Mouse (Mus musculus) liver, postnatal 0 days (tissue): ENCODE data around the gene Tmem135. TPM values are rescaled to one million over a fixed set of nuclear protein-coding genes. Genes with fewer than 3 reads are reported as not detected.

Source experiments
- ATAC-seq: fragments of 200-750 bp; cut with Nextera tagmentation; 2 replicates; pipeline ENCODE4 v1.8.0; 2017; ENCODE audit warnings: mild to moderate bottlenecking, moderate library complexity
- DNase-seq: peaks from one replicate; pipeline ENCODE4 v3.0.0-alpha.2; 2016
- H3K27ac ChIP-seq: fragments of 300-500 bp; sonication (generic); 2 replicates; pipeline ENCODE4 v1.5.1; 2014; ENCODE audit warnings: antibody characterized with exemption, moderate library complexity, mild to moderate bottlenecking, low read depth
- H3K27me3 ChIP-seq: fragments of 300-500 bp; sonication (generic); 2 replicates; pipeline ENCODE4 v1.6.1; 2014; ENCODE audit warnings: low read length, control low read depth, mixed read lengths; ENCODE audit not compliant: insufficient read depth
- H3K36me3 ChIP-seq: fragments of 300-500 bp; sonication (generic); replicated peaks from 2 replicates; pipeline ENCODE4 v1.6.1; 2014; ENCODE audit warnings: mild to moderate bottlenecking, control low read depth, low read length, moderate library complexity, mixed read lengths; ENCODE audit not compliant: insufficient read depth
- H3K4me1 ChIP-seq: fragments of 300-500 bp; sonication (generic); 2 replicates; pipeline ENCODE4 v1.6.1; 2014; ENCODE audit warnings: antibody characterized with exemption, mild to moderate bottlenecking, control low read depth; ENCODE audit not compliant: insufficient read depth
- H3K4me2 ChIP-seq: fragments of 300-500 bp; sonication (generic); 2 replicates; pipeline ENCODE4 v1.6.1; 2014; ENCODE audit warnings: low read depth, mild to moderate bottlenecking, low read length, moderate library complexity, mixed read lengths
- H3K4me3 ChIP-seq: fragments of 300-500 bp; sonication (generic); 2 replicates; pipeline ENCODE4 v1.5.1; 2014; ENCODE audit warnings: low read depth, low read length
- H3K9ac ChIP-seq: fragments of 300-500 bp; sonication (generic); replicated peaks from 2 replicates; pipeline ENCODE4 v1.6.1; 2014; ENCODE audit warnings: mild to moderate bottlenecking, moderate library complexity
- H3K9me3 ChIP-seq: fragments of 300-500 bp; sonication (generic); 2 replicates; pipeline ENCODE4 v1.6.1; 2016; ENCODE audit warnings: mild to moderate bottlenecking, control low read depth, low read length, mixed read lengths
- CTCF ChIP-seq: sonication (generic); IDR thresholded peaks from 2 replicates; pipeline ENCODE4 v1.5.1; 2016; ENCODE audit warnings: antibody characterized with exemption, low read depth
- EP300 ChIP-seq: IDR thresholded peaks from 2 replicates; pipeline ENCODE4 v1.6.1; 2016; ENCODE audit warnings: antibody characterized with exemption, low read depth, mild to moderate bottlenecking
- WGBS: fragments of 180-500 bp; shearing (Covaris S2); extraction: QIAGEN DNeasy Blood & Tissue Kit; methylation state at CpG from one replicate; pipeline ENCODE4 v1.1.7; 2014; ENCODE audit not compliant: insufficient replicate concordance; 5-methylcytosine and 5-hydroxymethylcytosine counted together
- polyA plus RNA-seq: library from polyadenylated mRNA; unstranded; fragments of >200 nt; fragmentation: Nextera tagmentation; extraction: Ambion mirVana; gene quantifications from 2 replicates; pipeline ENCODE4 v1.2.1, GENCODE M21; 2015

Tmem135 gene
- polyA plus RNA-seq, 1 experiment from 2014 or later: 31.7 TPM

- H3K4me1 ChIP-seq: no peaks in the 10 kb centered on the region
- H3K36me3 ChIP-seq: peaks cover 17% of the 10 kb centered on the region
- no peaks in the 10 kb centered on the region for H3K27me3 ChIP-seq
- no peak overlapping the region for H3K27ac ChIP-seq
- no peak overlapping the region for H3K9ac ChIP-seq
- no peak for ATAC-seq
- TF ChIP-seq CTCF (no peak), EP300 (no peak)
- no peak for DNase-seq
- no peak overlapping the region for H3K4me3 ChIP-seq
- H3K9me3 ChIP-seq: no peaks in the 10 kb centered on the region
- no peak overlapping the region for H3K4me2 ChIP-seq
- whole genome bisulfite sequencing: 70% methylated on average over 5 of the region's 5 CpGs
Observed at GRCm38 (mm10) chr7:89140640-89141300, 263.3 kb downstream of the Tmem135 start.

- WGBS: 65% methylated on average over 5 of the region's 5 CpGs
- no peak for DNase-seq
- no peak for ATAC-seq
- H3K36me3 ChIP-seq: peaks cover 3% of the 10 kb centered on the region; the same call in 1 of the 2 replicates
- H3K9me3 ChIP-seq: no peaks in the 10 kb centered on the region
- no peak for TF ChIP-seq EP300
- no peak for TF ChIP-seq CTCF
- H3K9ac ChIP-seq: no peak overlapping the region
- H3K27me3 ChIP-seq: no peaks in the 10 kb centered on the region
- H3K4me2 ChIP-seq: no peak overlapping the region
- no peak overlapping the region for H3K4me3 ChIP-seq
- no peak overlapping the region for H3K27ac ChIP-seq
- H3K4me1 ChIP-seq: no peaks in the 10 kb centered on the region
Observed at GRCm38 (mm10) chr7:89134884-89135511, 269.0 kb downstream of the Tmem135 start.

- ATAC-seq (peak; percentile 45; the same call in 1 of the 2 replicates), DNase-seq (peak; percentile 65)
- TF ChIP-seq CTCF: peak; percentile 90
- TF ChIP-seq EP300: no peak
- Histone ChIP-seq H3K4me1 (no peaks in the 10 kb centered on the region), H3K36me3 (no peaks in the 10 kb centered on the region), H3K27me3 (no peaks in the 10 kb centered on the region), H3K4me3 (no peak overlapping the region), H3K9me3 (no peaks in the 10 kb centered on the region), H3K27ac (no peak overlapping the region), H3K9ac (no peak overlapping the region), H3K4me2 (no peak overlapping the region)
- WGBS: 50% methylated on average over 7 of the region's 7 CpGs
Observed at GRCm38 (mm10) chr7:89126063-89126882, 277.7 kb downstream of the Tmem135 start.

GRCm38 (mm10) chr7:89116261-89116664, 287.8 kb downstream of the Tmem135 start:
- Histone ChIP-seq H3K9me3 (no peaks in the 10 kb centered on the region), H3K9ac (no peak overlapping the region), H3K27me3 (no peaks in the 10 kb centered on the region), H3K4me1 (no peaks in the 10 kb centered on the region), H3K4me3 (no peak overlapping the region), H3K27ac (peak overlapping the region; percentile 48; the same call in 1 of the 2 replicates), H3K36me3 (no peaks in the 10 kb centered on the region), H3K4me2 (no peak overlapping the region)
- TF ChIP-seq CTCF: no peak
- no peak for TF ChIP-seq EP300
- no peak for DNase-seq
- ATAC-seq: no peak
- WGBS: 57% methylated on average over 1 of the region's 1 CpGs

GRCm38 (mm10) chr7:89115633-89116032, 288.4 kb downstream of the Tmem135 start:
- no peaks in the 10 kb centered on the region for H3K27me3 ChIP-seq
- ATAC-seq: no peak
- no peak overlapping the region for H3K4me3 ChIP-seq
- 0 out of 2 replicates have a peak overlapping the region, but pooled peaks have one; percentile 48 for H3K27ac ChIP-seq
- 40% methylated on average over 3 of the region's 3 CpGs for WGBS
- no peak overlapping the region for H3K4me2 ChIP-seq
- no peak for DNase-seq
- no peaks in the 10 kb centered on the region for H3K4me1 ChIP-seq
- no peaks in the 10 kb centered on the region for H3K36me3 ChIP-seq
- no peak overlapping the region for H3K9ac ChIP-seq
- TF ChIP-seq EP300 (no peak; the same call in 1 of the 2 replicates), CTCF (no peak)
- no peaks in the 10 kb centered on the region for H3K9me3 ChIP-seq

GRCm38 (mm10) chr7:89106421-89106820, 297.6 kb downstream of the Tmem135 start:
- no peaks in the 10 kb centered on the region for H3K4me1 ChIP-seq
- WGBS: 21% methylated on average over 2 of the region's 2 CpGs
- H3K9ac ChIP-seq: no peak overlapping the region
- H3K27me3 ChIP-seq: no peaks in the 10 kb centered on the region
- DNase-seq (no peak), ATAC-seq (no peak)
- H3K4me3 ChIP-seq: no peak overlapping the region
- no peaks in the 10 kb centered on the region for H3K9me3 ChIP-seq
- no peak overlapping the region for H3K4me2 ChIP-seq
- H3K36me3 ChIP-seq: no peaks in the 10 kb centered on the region
- no peak overlapping the region for H3K27ac ChIP-seq
- TF ChIP-seq EP300: no peak
- TF ChIP-seq CTCF: no peak
